Mouse (Mus musculus) C2C12 (cell line): ENCODE data around the gene Errfi1.

ENCODE experiments used
- CTCF ChIP-seq: IDR thresholded peaks from one replicate; pipeline ENCODE4 v1.5.1; 2011; ENCODE audit not compliant: control insufficient read depth, insufficient read depth, insufficient read length
- MAX ChIP-seq: IDR thresholded peaks from one replicate; pipeline ENCODE4 v1.6.1; 2011; ENCODE audit warnings: mild to moderate bottlenecking, control low read depth
- MYOD1 ChIP-seq: IDR thresholded peaks from one replicate; pipeline ENCODE4 v1.6.1; 2011; ENCODE audit warnings: low read depth; ENCODE audit not compliant: control insufficient read depth, insufficient read length
- MYOG ChIP-seq: IDR thresholded peaks from one replicate; pipeline ENCODE4 v1.6.1; 2011; ENCODE audit not compliant: control insufficient read depth, insufficient read length; ENCODE audit errors: extremely low read depth
- USF1 ChIP-seq: IDR thresholded peaks from one replicate; pipeline ENCODE4 v1.6.1; 2011; ENCODE audit warnings: low read depth, mild to moderate bottlenecking, control low read depth, moderate library complexity

GRCm38 (mm10) chr4:150808471-150808847 is 45.3 kb upstream of the Errfi1 start:
- TF ChIP-seq CTCF (no peak), MYOG (no peak), USF1 (no peak), MYOD1 (peak; percentile 52), MAX (no peak)
